Mouse (Mus musculus): ENCODE measurements around the gene Samd4b. TPM values are rescaled to one million over a fixed set of nuclear protein-coding genes. Genes with fewer than 3 reads are reported as not detected.
A peak's percentile ranks its signal among the peaks of the same experiment; 100 is the strongest.
"Not testable (repeated sequence)": the region's sequence is repeated elsewhere in the genome, so short reads cannot be mapped to it uniquely, and the experiment has no call there.

Gene Samd4b
- polyA plus RNA-seq, 1 experiment from 2014 or later, result 25.7 TPM

DNA sequence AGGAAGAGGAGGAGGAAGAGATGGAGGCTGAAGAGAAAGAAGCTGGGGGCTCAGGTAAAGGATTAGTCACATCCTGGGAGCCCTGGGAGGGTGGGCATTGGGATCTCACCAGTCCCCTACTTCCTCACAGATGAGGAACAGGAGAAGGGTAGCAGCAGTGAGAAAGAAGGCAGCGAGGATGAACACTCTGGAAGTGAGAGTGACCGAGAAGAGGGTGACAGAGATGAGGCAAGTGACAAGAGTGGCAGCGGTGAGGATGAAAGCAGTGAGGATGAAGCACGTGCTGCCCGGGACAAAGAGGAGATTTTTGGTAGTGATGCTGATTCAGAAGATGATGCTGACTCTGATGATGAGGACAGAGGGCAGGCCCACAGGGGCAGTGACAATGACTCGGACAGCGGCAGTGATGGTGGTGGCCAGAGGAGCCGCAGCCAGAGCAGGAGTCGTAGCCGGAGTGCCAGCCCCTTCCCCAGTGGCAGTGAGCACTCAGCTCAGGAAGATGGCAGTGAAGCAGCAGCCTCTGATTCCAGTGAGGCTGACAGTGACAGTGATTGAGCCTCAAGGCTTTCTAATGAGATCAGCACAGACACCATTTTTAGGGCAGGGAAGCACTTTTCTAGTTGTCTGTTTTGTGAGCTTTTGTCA lies 199.1 kb downstream of the Samd4b start:
- H3K9me3 ChIP-seq, result no peaks in the 10 kb centered on the region
- 94% methylated on average over 10 of the region's 10 CpGs for WGBS
- peaks cover 3% of the 10 kb centered on the region for H3K4me1 ChIP-seq (replicated peaks)
- no peak for ATAC-seq
- no peak overlapping the region for H3K9ac ChIP-seq (replicated peaks)
- no peak overlapping the region for H3K27ac ChIP-seq
- H3K36me3 ChIP-seq, result peaks cover 85% of the 10 kb centered on the region
- no peaks in the 10 kb centered on the region for H3K27me3 ChIP-seq
- no peak overlapping the region for H3K4me3 ChIP-seq (replicated peaks)
- H3K4me2 ChIP-seq (replicated peaks), result no peak overlapping the region

DNA sequence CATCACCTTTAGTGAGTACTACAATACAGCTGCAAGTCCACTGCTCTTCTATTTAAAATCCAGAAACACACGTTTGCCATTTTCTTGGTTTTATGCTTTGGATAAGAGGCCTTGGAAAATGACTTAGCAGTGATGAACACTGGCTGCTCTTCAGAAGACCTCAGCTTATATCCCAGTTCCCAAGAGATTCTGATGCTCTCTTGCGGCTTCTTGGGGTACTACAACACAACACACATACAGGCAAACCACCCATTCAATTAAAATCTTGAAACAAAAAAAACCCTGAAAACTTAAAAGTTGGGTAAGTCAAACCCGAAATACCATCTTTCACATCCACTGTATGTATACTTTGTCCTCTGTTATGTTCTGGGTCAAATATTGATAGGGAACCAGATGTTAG lies 199.9 kb downstream of the Samd4b start:
- 68% methylated on average over 3 of the region's 3 CpGs for WGBS
- Histone ChIP-seq H3K9ac (replicated peaks) (no peak overlapping the region), H3K4me2 (replicated peaks) (no peak overlapping the region), H3K4me3 (replicated peaks) (no peak overlapping the region), H3K27me3 (no peaks in the 10 kb centered on the region), H3K4me1 (replicated peaks) (peaks cover 11% of the 10 kb centered on the region), H3K27ac (no peak overlapping the region), H3K36me3 (peaks cover 77% of the 10 kb centered on the region), H3K9me3 (no peaks in the 10 kb centered on the region)
- no peak for ATAC-seq

DNA sequence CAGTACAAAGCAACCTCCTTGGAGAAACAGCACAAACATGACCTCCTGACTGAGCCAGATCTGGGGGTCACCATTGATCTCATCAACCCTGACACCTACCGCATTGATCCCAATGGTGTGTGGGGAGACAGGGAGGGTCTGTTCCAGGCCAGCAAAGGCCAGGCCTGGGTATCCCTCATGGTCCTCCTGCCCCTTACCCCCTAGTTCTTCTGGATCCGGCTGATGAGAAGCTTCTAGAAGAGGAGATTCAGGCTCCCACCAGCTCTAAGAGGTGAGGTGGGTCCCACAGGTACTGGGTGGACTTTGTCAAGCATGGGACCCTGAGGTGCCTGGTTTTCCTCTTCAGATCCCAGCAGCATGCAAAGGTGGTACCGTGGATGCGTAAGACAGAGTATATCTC lies 202.5 kb downstream of the Samd4b start:
- no peak overlapping the region for H3K4me2 ChIP-seq (replicated peaks)
- no peaks in the 10 kb centered on the region for H3K9me3 ChIP-seq
- no peaks in the 10 kb centered on the region for H3K27me3 ChIP-seq
- H3K4me3 ChIP-seq (replicated peaks), result no peak overlapping the region
- H3K27ac ChIP-seq, result no peak overlapping the region
- H3K4me1 ChIP-seq (replicated peaks), result peaks cover 20% of the 10 kb centered on the region
- no peak overlapping the region for H3K9ac ChIP-seq (replicated peaks)
- no peak for ATAC-seq
- H3K36me3 ChIP-seq, result peaks cover 58% of the 10 kb centered on the region
- WGBS, result 95% methylated on average over 4 of the region's 4 CpGs

DNA sequence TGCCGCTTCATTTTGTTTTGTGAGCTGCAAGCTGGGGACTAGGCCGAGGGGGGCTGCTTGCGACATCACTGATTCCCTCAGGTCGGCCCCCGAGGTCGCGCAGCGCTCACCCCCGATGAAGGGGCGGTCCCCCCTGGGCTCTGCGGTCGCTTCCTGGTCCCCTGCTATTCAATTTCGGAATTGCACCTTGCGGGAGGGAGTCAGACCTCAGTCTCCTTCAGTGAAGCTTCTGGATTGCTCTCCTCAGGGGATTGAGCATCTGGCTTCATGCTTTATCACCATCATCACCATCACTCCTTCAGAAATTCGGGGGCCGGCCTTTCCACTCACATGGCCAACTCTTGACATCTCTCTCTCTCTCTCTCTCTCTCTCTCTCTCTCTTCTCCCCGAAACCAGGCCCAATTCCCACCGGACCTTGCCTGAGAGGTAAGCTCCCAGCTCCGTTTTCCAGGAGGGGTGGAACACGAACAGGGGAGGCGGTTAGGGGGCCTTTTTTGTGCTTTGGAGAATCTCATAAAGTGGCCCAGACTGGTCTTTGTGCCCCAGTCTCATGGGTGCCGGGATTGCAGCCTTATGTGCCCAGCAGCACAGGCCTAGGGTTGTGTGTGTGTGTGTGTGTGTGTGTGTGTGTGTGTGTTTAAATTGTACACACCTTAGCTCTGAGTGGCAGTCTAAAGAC lies 204.5 kb downstream of the Samd4b start:
- ATAC-seq, result no peak
- Histone ChIP-seq H3K4me3 (replicated peaks) (peak overlapping the region; percentile 83), H3K27me3 (no peaks in the 10 kb centered on the region), H3K9ac (replicated peaks) (peak overlapping the region; percentile 93), H3K4me2 (replicated peaks) (peak overlapping the region; percentile 98), H3K36me3 (peaks cover 59% of the 10 kb centered on the region), H3K4me1 (replicated peaks) (peaks cover 20% of the 10 kb centered on the region), H3K9me3 (no peaks in the 10 kb centered on the region), H3K27ac (peak overlapping the region; percentile 70)
- WGBS, result 6% methylated on average over 22 of the region's 22 CpGs

DNA sequence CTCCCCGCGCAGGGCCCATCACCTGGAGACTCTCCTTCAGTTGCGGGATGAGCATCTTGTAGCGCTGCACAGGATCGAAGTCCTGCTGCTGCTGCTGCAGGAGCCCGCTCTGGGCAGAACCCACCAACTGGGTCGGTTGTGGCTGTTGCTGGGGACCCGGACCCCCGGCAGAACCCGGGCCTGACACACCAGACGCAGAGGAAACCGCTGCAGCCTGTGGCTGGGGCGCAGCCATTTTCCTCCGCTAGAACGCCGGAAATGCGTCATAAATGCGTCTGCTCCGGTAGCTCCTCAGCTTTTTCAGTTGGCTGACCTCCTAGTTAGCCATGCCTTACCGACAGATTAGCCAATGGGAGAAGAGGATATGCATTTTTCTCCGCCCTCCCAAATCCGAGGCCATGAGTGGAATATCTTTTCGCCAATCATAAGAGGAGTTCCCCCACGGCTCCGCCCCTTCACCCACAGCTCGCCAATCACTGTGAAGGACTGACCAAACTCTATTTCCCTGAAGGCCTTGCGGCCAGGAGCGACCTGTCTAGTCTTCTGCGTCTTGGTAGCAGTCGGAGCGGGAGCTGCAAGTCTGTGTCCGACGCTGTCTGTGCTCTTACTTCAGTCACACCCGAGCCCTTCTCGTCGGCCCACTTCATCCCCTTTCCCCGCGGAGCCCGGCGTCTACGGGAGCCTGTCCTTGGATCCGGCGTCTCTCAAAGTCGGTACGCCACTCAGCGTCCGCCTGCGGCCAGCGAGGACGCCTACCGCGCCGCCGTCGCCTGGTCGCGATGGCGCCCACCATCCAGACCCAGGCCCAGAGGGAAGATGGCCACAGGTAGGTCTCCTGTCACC lies 205.3 kb downstream of the Samd4b start, which contains the start of the genes Med29 and Paf1:
TSS of gene Med29 (minus strand) at position 280 of the 843 bp plus-strand sequence.
TSS of gene Paf1 (plus strand) at position 523 of the 843 bp plus-strand sequence.
- Histone ChIP-seq H3K9ac (replicated peaks) (peak within 1 kb of the TSS; percentile 93), H3K36me3 (peaks cover 59% of the 10 kb centered on the region), H3K9me3 (no peaks in the 10 kb centered on the region), H3K4me3 (replicated peaks) (peak within 1 kb of the TSS; percentile 83), H3K27me3 (no peaks in the 10 kb centered on the region), H3K4me1 (replicated peaks) (peaks cover 20% of the 10 kb centered on the region), H3K4me2 (replicated peaks) (peak within 1 kb of the TSS; percentile 98), H3K27ac (peak within 1 kb of the TSS; percentile 70)
- ATAC-seq, result peak; percentile 99
- WGBS, result under 1% methylated on average over 58 of the region's 58 CpGs

DNA sequence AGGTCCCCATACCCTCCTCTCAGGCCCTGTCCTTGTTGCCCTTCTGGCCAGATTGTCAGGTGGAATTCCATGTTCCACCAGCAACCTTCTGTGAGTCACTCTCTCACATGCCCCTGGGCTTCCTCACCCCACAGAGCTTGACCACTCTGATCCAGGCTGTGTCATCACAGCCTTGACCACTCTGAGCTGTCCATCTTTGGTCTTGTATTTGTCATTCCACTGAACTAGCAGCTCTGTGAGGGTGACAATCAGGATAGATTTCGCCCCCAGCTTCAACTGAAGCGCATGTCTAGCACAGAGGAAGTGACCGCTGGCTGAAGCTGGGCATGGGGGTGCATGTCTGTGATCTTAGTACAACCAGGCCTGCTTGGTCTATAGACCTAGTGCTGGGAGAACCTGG lies 207.6 kb downstream of the Samd4b start:
- H3K4me3 ChIP-seq (replicated peaks), result no peak overlapping the region
- H3K9ac ChIP-seq (replicated peaks), result no peak overlapping the region
- no peaks in the 10 kb centered on the region for H3K27me3 ChIP-seq
- no peak for ATAC-seq
- no peaks in the 10 kb centered on the region for H3K9me3 ChIP-seq
- H3K4me1 ChIP-seq (replicated peaks), result peaks cover 20% of the 10 kb centered on the region
- peaks cover 58% of the 10 kb centered on the region for H3K36me3 ChIP-seq
- H3K27ac ChIP-seq, result no peak overlapping the region
- H3K4me2 ChIP-seq (replicated peaks), result no peak overlapping the region
- 99% methylated on average over 3 of the region's 3 CpGs for WGBS

DNA sequence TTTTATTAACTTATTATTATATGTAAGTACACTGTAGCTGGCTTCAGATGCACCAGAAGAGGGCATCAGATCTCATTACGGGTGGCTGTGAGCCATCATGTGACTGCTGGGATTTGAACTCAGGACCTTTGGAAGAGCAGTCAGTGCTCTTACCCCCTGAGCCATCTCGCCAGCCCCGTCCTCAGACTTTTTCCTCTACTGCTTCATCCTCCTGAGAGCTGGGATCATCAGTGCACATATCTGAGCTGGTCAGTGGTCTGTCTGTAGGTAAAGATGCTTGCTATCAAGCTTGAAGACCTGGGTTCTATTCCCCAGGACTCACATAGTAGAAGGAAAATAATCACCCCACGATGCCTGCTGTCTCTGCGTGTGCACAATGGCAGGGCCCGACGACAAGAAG lies 210.6 kb downstream of the Samd4b start:
- not testable (repeated sequence) for ATAC-seq

DNA sequence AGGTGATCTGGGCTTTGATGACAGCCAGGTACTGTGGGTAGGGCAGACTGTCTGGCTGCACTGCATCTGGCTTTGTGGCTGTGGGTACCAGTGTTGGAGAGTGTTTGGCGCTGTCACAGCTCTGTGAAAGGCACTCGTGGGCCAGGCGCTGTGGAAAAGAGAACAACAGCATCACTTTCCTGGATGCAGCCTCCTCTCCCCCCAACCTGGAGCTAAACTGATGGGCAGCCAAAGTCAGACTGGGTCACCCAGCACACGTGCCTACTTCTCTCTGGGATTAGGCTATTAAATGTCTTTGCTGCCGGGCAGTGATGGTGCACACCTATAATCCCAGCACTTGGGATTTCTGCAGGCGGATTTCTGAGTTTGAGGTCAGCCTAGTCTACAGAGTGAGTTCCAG lies 211.1 kb downstream of the Samd4b start:
- H3K4me1 ChIP-seq (replicated peaks), result peaks cover 21% of the 10 kb centered on the region
- H3K4me2 ChIP-seq (replicated peaks); H3K9ac ChIP-seq (replicated peaks); H3K4me3 ChIP-seq (replicated peaks); ATAC-seq; H3K27me3 ChIP-seq; H3K9me3 ChIP-seq; H3K27ac ChIP-seq: not testable (repeated sequence)
- 88% methylated on average over 6 of the region's 6 CpGs for WGBS
- H3K36me3 ChIP-seq, result peaks cover 53% of the 10 kb centered on the region

More for the DNA sequence above, 210.6 kb downstream of the Samd4b start:
- not testable (repeated sequence) for H3K27me3 ChIP-seq; H3K9me3 ChIP-seq; H3K9ac ChIP-seq (replicated peaks); H3K27ac ChIP-seq; H3K4me3 ChIP-seq (replicated peaks); H3K4me2 ChIP-seq (replicated peaks)
- H3K36me3 ChIP-seq, result peaks cover 53% of the 10 kb centered on the region
- H3K4me1 ChIP-seq (replicated peaks), result peaks cover 17% of the 10 kb centered on the region
- WGBS, result 90% methylated on average over 7 of the region's 7 CpGs

DNA sequence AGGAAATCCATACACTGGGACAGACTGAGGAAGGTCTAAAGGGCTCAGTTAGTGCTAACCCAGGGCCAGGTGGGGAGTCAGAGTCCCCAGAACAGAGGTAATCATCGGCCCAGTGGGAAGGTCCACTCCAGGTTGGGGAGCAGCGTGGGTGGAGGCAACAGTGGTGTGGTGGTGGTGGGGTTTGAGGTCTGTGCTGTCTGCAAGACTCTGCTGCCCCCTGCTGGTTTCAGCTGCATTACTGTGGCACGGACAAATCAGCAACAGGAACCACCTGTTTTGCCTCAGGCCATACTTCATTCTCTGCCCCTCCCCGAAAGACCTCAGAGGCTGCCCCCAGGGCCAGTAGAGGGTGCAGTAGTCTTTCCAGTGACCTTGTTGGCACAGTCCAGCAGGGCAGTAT lies 211.5 kb downstream of the Samd4b start:
- 20% methylated on average over 4 of the region's 4 CpGs for WGBS
- H3K4me2 ChIP-seq (replicated peaks), result no peak overlapping the region

DNA sequence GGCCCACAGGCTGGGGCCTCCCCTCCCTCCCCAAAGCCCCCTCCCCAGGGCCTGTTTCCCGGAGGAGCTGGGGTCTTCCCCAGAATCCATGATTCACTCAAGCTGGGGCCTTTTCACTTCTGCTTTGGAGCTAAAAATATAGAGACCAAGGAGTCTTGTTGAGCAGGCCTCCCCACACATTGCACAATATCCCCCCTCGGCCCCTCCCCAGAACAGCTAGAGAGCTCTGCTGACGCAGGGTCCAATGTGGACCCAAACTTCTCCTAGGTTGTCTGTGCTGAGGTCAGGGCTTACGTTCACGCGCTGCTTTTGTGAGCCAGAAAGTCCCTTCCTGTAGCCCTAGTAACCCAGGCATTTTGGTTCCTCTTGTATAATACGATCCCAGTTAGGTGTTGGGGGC lies 211.9 kb downstream of the Samd4b start:
- Histone ChIP-seq H3K36me3 (peaks cover 53% of the 10 kb centered on the region), H3K27me3 (0 out of 2 replicates have a peak, but pooled peaks cover 4% of the 10 kb centered on the region), H3K4me3 (replicated peaks) (no peak overlapping the region), H3K4me1 (replicated peaks) (peaks cover 21% of the 10 kb centered on the region), H3K4me2 (replicated peaks) (no peak overlapping the region), H3K9ac (replicated peaks) (no peak overlapping the region), H3K9me3 (no peaks in the 10 kb centered on the region), H3K27ac (no peak overlapping the region)
- ATAC-seq, result no peak
- 90% methylated on average over 6 of the region's 7 CpGs for WGBS

More for the DNA sequence above, 211.5 kb downstream of the Samd4b start:
- Histone ChIP-seq H3K36me3 (peaks cover 53% of the 10 kb centered on the region), H3K9ac (replicated peaks) (no peak overlapping the region), H3K9me3 (no peaks in the 10 kb centered on the region), H3K27ac (no peak overlapping the region), H3K4me3 (replicated peaks) (no peak overlapping the region), H3K27me3 (no peaks in the 10 kb centered on the region), H3K4me1 (replicated peaks) (peaks cover 21% of the 10 kb centered on the region)
- peak; percentile 72 for ATAC-seq

DNA sequence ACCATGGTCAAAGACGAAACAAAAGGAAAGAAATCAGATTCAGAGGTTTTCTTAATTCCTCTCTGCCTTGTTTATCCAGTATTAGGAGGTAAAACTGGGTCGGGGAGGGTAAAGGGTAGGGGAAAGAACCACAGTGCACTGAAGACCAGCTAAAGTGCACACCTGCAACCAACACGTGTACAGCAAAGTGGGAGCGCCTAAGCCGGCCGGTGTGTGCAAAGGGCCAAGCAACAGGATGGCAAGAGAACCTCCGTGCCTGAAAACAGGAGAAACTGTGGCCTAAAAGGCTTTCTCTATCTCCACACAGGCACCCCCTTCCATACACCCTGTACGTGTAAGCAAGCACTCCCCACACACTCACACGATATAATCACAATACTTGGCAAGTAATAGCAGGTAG lies 212.7 kb downstream of the Samd4b start:
- no peak overlapping the region for H3K9ac ChIP-seq (replicated peaks)

DNA sequence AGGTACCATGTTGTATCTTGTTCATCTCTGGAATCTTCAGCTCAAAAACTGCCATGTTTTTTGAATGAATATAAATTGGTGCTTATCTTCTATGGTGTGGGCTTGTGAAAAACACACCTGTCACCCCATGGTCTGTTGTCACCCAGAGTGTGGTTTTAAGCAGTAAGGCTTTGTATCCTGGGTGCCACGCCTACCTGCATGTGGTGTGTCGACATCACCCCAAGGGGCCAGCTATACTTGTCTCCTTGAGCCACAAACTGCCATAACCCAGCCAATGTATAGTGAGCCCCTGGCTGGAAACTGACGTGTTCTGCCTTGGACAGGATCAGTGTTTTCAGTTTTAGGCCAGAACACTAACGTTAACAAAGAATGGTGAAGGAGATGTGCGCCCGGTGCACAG lies 213.8 kb downstream of the Samd4b start:
- H3K4me1 ChIP-seq (replicated peaks), result peaks cover 32% of the 10 kb centered on the region
- no peak overlapping the region for H3K27ac ChIP-seq
- no peak overlapping the region for H3K9ac ChIP-seq (replicated peaks)
- H3K9me3 ChIP-seq, result no peaks in the 10 kb centered on the region
- no peak overlapping the region for H3K4me3 ChIP-seq (replicated peaks)
- H3K27me3 ChIP-seq, result 0 out of 2 replicates have a peak, but pooled peaks cover 6% of the 10 kb centered on the region
- no peak overlapping the region for H3K4me2 ChIP-seq (replicated peaks)
- 83% methylated on average over 6 of the region's 6 CpGs for WGBS
- no peak for ATAC-seq
- peaks cover 36% of the 10 kb centered on the region for H3K36me3 ChIP-seq

More for the DNA sequence above, 212.7 kb downstream of the Samd4b start:
- Histone ChIP-seq H3K9me3 (no peaks in the 10 kb centered on the region), H3K4me2 (replicated peaks) (no peak overlapping the region), H3K36me3 (peaks cover 45% of the 10 kb centered on the region), H3K4me3 (replicated peaks) (no peak overlapping the region), H3K4me1 (replicated peaks) (peaks cover 26% of the 10 kb centered on the region), H3K27ac (no peak overlapping the region), H3K27me3 (0 out of 2 replicates have a peak, but pooled peaks cover 6% of the 10 kb centered on the region)
- ATAC-seq, result no peak
- WGBS, result 95% methylated on average over 9 of the region's 9 CpGs

Data from midbrain, embryonic 13.5 days (tissue).